Mouse (Mus musculus) CH12.LX (cell line): ENCODE measurements around the gene Macf1. TPM values are rescaled to one million over a fixed set of nuclear protein-coding genes. Genes with fewer than 3 reads are reported as not detected.

Source experiments
- DNase-seq: peaks from one replicate; pipeline ENCODE4 v3.0.0-alpha.2; 2013; ENCODE audit errors: extremely low read depth
- H3K27ac ChIP-seq: 2 replicates; pipeline ENCODE4 v1.5.1; 2012; ENCODE audit warnings: low read depth, mild to moderate bottlenecking, control low read depth, moderate library complexity; ENCODE audit not compliant: insufficient read depth
- H3K27me3 ChIP-seq: replicated peaks from 2 replicates; pipeline ENCODE3; 2012; ENCODE audit warnings: inconsistent platforms
- H3K36me3 ChIP-seq, 2 experiments: replicated peaks in 1 of 2; 2 replicates each; pipeline versions ENCODE3 to v1.6.1; 2012; ENCODE audit warnings: inconsistent platforms in 1 of 2, low read length in 1 of 2, mild to moderate bottlenecking in 1 of 2, mixed read lengths in 1 of 2, moderate library complexity in 1 of 2; ENCODE audit not compliant: control insufficient read depth in 1 of 2, insufficient read depth in 1 of 2
- H3K4me1 ChIP-seq, 2 experiments: 2 replicates each; pipeline ENCODE4 v1.6.1; 2012; ENCODE audit warnings: inconsistent platforms in 1 of 2, moderate library complexity in 1 of 2; ENCODE audit not compliant: insufficient read depth in 2 of 2, control insufficient read depth in 1 of 2
- H3K4me2 ChIP-seq: 2 replicates; pipeline ENCODE4 v1.6.1; 2012; ENCODE audit warnings: low read depth, mild to moderate bottlenecking, control low read depth; ENCODE audit not compliant: poor library complexity, insufficient read depth, severe bottlenecking
- H3K4me3 ChIP-seq, 3 experiments: fragments of 150-350 bp in 1 of 3; sonication (generic) in 1 of 3; replicated peaks in 1 of 3; 2 replicates each; pipeline versions ENCODE3 to v1.5.1; 2011 to 2012; ENCODE audit warnings: low read depth in 2 of 3, low read length in 2 of 3, mild to moderate bottlenecking in 2 of 3, moderate library complexity in 2 of 3, control low read depth in 1 of 3, improper control_type of control experiment in 1 of 3, inconsistent platforms in 1 of 3, mixed read lengths in 1 of 3; ENCODE audit not compliant: poor library complexity in 1 of 3
- H3K79me2 ChIP-seq: replicated peaks from 2 replicates; pipeline ENCODE4 v1.6.1; 2012; ENCODE audit warnings: mild to moderate bottlenecking, moderate library complexity; ENCODE audit not compliant: control insufficient read depth, poor library complexity, insufficient read depth, severe bottlenecking; ENCODE audit errors: extremely low read depth
- H3K9ac ChIP-seq: 2 replicates; pipeline ENCODE4 v1.6.1; 2012; ENCODE audit warnings: low read depth, mild to moderate bottlenecking, control low read depth, moderate library complexity; ENCODE audit not compliant: insufficient read depth
- H3K9me3 ChIP-seq: replicated peaks from 2 replicates; pipeline ENCODE3; 2012; ENCODE audit warnings: low read length, inconsistent platforms, mixed read lengths
- BHLHE40 ChIP-seq: IDR thresholded peaks from 2 replicates; pipeline ENCODE4 v1.6.1; 2011; ENCODE audit warnings: mild to moderate bottlenecking, low read depth, low read length, improper control_type of control experiment
- CHD1 ChIP-seq: IDR thresholded peaks from 2 replicates; pipeline ENCODE4 v1.6.1; 2012; ENCODE audit warnings: low read depth, low read length, improper control_type of control experiment, inconsistent platforms
- CHD2 ChIP-seq: IDR thresholded peaks from 2 replicates; pipeline ENCODE4 v1.6.1; 2011; ENCODE audit warnings: low read length, improper control_type of control experiment
- CTCF ChIP-seq, 2 experiments: IDR thresholded peaks in 1 of 2; conservative IDR thresholded peaks in 1 of 2; 2 replicates each; pipeline ENCODE4 v1.5.1; 2011 to 2012; ENCODE audit warnings: low read depth in 2 of 2, low read length in 2 of 2, improper control_type of control experiment in 1 of 2, inconsistent platforms in 1 of 2, mild to moderate bottlenecking in 1 of 2, moderate library complexity in 1 of 2
- E2F4 ChIP-seq: IDR thresholded peaks from 2 replicates; pipeline ENCODE4 v1.6.1; 2011; ENCODE audit warnings: low read depth, low read length, improper control_type of control experiment; ENCODE audit not compliant: insufficient replicate concordance
- EP300 ChIP-seq: IDR thresholded peaks from 2 replicates; pipeline ENCODE4 v1.6.1; 2011; ENCODE audit warnings: low read length, improper control_type of control experiment
- GABPA ChIP-seq: IDR thresholded peaks from 2 replicates; pipeline ENCODE4 v1.6.1; 2012; ENCODE audit warnings: low read depth, low read length, improper control_type of control experiment, inconsistent platforms; ENCODE audit not compliant: insufficient replicate concordance
- IRF4 ChIP-seq: IDR thresholded peaks from 2 replicates; pipeline ENCODE4 v1.6.1; 2014; ENCODE audit warnings: low read depth, mild to moderate bottlenecking, inconsistent platforms, low read length, improper control_type of control experiment
- JUN ChIP-seq: IDR thresholded peaks from 2 replicates; pipeline ENCODE4 v1.6.1; 2011; ENCODE audit warnings: low read depth, mild to moderate bottlenecking, low read length, improper control_type of control experiment, moderate library complexity; ENCODE audit not compliant: insufficient read depth
- JUND ChIP-seq: conservative IDR thresholded peaks from 2 replicates; pipeline ENCODE4 v1.6.1; 2011; ENCODE audit warnings: low read depth, low read length, improper control_type of control experiment
- KAT2A ChIP-seq: IDR thresholded peaks from 2 replicates; pipeline ENCODE4 v1.6.1; 2012; ENCODE audit warnings: low read length, improper control_type of control experiment, inconsistent platforms; ENCODE audit not compliant: insufficient replicate concordance
- MAFK ChIP-seq: IDR thresholded peaks from 2 replicates; pipeline ENCODE4 v1.6.1; 2011; ENCODE audit warnings: low read length, improper control_type of control experiment; ENCODE audit not compliant: insufficient replicate concordance
- MAX ChIP-seq: IDR thresholded peaks from 2 replicates; pipeline ENCODE4 v1.6.1; 2011; ENCODE audit warnings: low read length, improper control_type of control experiment
- MEF2A ChIP-seq: IDR thresholded peaks from 2 replicates; pipeline ENCODE4 v1.6.1; 2014; ENCODE audit warnings: low read depth, mild to moderate bottlenecking, inconsistent platforms, low read length, improper control_type of control experiment, borderline replicate concordance
- NRF1 ChIP-seq: IDR thresholded peaks from 2 replicates; pipeline ENCODE4 v1.6.1; 2014; ENCODE audit warnings: low read depth, mild to moderate bottlenecking, inconsistent platforms, low read length, improper control_type of control experiment, moderate library complexity
- PAX5 ChIP-seq: IDR thresholded peaks from 2 replicates; pipeline ENCODE4 v1.6.1; 2012; ENCODE audit warnings: low read length, inconsistent platforms, mixed read lengths
- RAD21 ChIP-seq: IDR thresholded peaks from 2 replicates; pipeline ENCODE4 v1.6.1; 2011; ENCODE audit warnings: low read depth, mild to moderate bottlenecking, low read length, improper control_type of control experiment, moderate library complexity
- UBTF ChIP-seq: IDR thresholded peaks from 2 replicates; pipeline ENCODE4 v1.6.1; 2012; ENCODE audit warnings: low read depth, mild to moderate bottlenecking, inconsistent platforms, low read length, improper control_type of control experiment, moderate library complexity
- USF2 ChIP-seq: conservative IDR thresholded peaks from 2 replicates; pipeline ENCODE4 v1.6.1; 2011; ENCODE audit warnings: low read depth, low read length, improper control_type of control experiment
- ZC3H11A ChIP-seq: IDR thresholded peaks from 2 replicates; pipeline ENCODE4 v1.6.1; 2012; ENCODE audit warnings: low read depth, mild to moderate bottlenecking, inconsistent platforms, low read length, improper control_type of control experiment
- ZKSCAN1 ChIP-seq: IDR thresholded peaks from 2 replicates; pipeline ENCODE4 v1.6.1; 2012; ENCODE audit warnings: low read depth, inconsistent platforms, low read length, improper control_type of control experiment, borderline replicate concordance
- ZMIZ1 ChIP-seq: IDR thresholded peaks from 2 replicates; pipeline ENCODE4 v1.6.1; 2012; ENCODE audit warnings: low read depth, mild to moderate bottlenecking, inconsistent platforms, low read length, improper control_type of control experiment
- ZNF384 ChIP-seq: IDR thresholded peaks from 2 replicates; pipeline ENCODE4 v1.6.1; 2012; ENCODE audit warnings: low read depth, low read length, improper control_type of control experiment, inconsistent platforms
- dilution Hi-C: fragments of 300-500 bp; cut with MboI; formaldehyde crosslinking; loops from 2 replicates; pipeline ENCODE4 v1.14.3; 2020; ENCODE audit warnings: low sequenced_read_pairs; ENCODE audit not compliant: extremely low pct_unique_long_range_greater_than_20kb, extremely low pct_ligation_motif_present
- in situ Hi-C: fragments of 300-500 bp; cut with MboI; formaldehyde crosslinking; loops from 3 replicates; pipeline ENCODE4 v1.14.3; 2019; ENCODE audit warnings: low sequenced_read_pairs, low pct_ligation_motif_present, low pct_unique_long_range_greater_than_20kb, mixed read lengths
- polyA plus RNA-seq: library from polyadenylated mRNA; unstranded; fragments of >175 nt; gene quantifications from 2 replicates; pipeline ENCODE4 v1.2.1, GENCODE M21; 2012; ENCODE audit warnings: low read depth; ENCODE audit not compliant: insufficient read length
- total RNA-seq, 2 experiments: library from RNA; depleted of rRNA; stranded (reverse); fragments of 300-350 nt in 1 of 2; fragments of >200 nt in 1 of 2; gene quantifications; 2 replicates each; pipeline ENCODE4 v1.2.3; 2012 to 2014

Gene Macf1
- total and polyA plus RNA-seq, 3 experiments = 63.3 to 93.3 (median 77.8) TPM

- no peak overlapping the region for H3K9ac ChIP-seq
Observed at GRCm38 (mm10) chr4:123625332-123626072, 58.7 kb downstream of the Macf1 start.

DNA sequence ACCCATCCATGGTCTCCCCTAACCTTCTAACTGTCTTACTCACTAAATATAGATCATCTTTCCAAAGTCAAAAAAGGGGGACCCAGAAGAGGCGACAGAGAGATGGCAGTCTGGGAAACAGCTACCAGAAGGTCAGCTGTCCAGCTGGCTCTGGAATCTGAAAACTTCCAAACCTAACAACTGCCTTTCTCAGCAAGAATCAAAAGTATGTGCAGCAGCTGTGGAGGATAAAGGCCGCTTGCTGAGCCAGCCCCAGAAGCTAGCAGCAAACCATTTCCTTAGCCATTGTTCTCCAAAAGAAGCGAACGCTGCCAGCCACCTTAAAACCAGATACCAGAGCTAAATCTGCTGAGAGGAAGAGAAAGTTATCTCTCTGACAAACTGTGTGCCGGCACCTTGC lies 59.7 kb downstream of the Macf1 start:
- H3K36me3 ChIP-seq = no peaks in the 10 kb centered on the region
- no peak for DNase-seq
- dilution Hi-C loops (no loop called here), in situ Hi-C loops (no loop called here)
- no peaks in the 10 kb centered on the region for H3K79me2 ChIP-seq
- no peak overlapping the region for H3K4me2 ChIP-seq
- TF ChIP-seq ZKSCAN1 (no peak), ZMIZ1 (no peak), IRF4 (no peak), JUND (no peak), KAT2A (no peak), ZC3H11A (no peak), GABPA (no peak), E2F4 (no peak), CTCF (conservative IDR thresholded peaks at IDR 0.05 in 1 of 2, IDR thresholded peaks at IDR 0.05 in 1 of 2; ENCODE audit: low read depth in 2 of 2, low read length in 2 of 2) (no peak), USF2 (no peak)
- H3K27ac ChIP-seq = no peak overlapping the region
- no peak overlapping the region for H3K9ac ChIP-seq
- no peaks in the 10 kb centered on the region for H3K4me1 ChIP-seq
- no peak overlapping the region for H3K4me3 ChIP-seq
- H3K27me3 ChIP-seq = no peaks in the 10 kb centered on the region
- no peaks in the 10 kb centered on the region for H3K9me3 ChIP-seq

More at GRCm38 (mm10) chr4:123625332-123626072, 58.7 kb downstream of the Macf1 start:
- Histone ChIP-seq H3K4me1 (peaks cover 0 to 7% of the 10 kb centered on the region in 2 experiments; a peak in 2 of 4 replicates), H3K4me2 (no peak overlapping the region), H3K4me3 (no peak overlapping the region), H3K27ac (no peak overlapping the region), H3K27me3 (no peaks in the 10 kb centered on the region), H3K36me3 (no peaks in the 10 kb centered on the region)
- in situ Hi-C loops = no loop called here
- TF ChIP-seq MEF2A (no peak), IRF4 (no peak), CHD2 (no peak), RAD21 (no peak), KAT2A (no peak), EP300 (no peak), NRF1 (no peak), CHD1 (no peak), PAX5 (no peak), MAX (no peak), JUN (no peak), BHLHE40 (no peak), ZKSCAN1 (no peak), MAFK (no peak), UBTF (no peak), ZNF384 (no peak)
- TF ChIP-seq, all 38 proteins: peak for 0
- DNase-seq = no peak
- Histone ChIP-seq H3K9me3 (no peaks in the 10 kb centered on the region), H3K79me2 (no peaks in the 10 kb centered on the region)
- dilution Hi-C loops = no loop called here
